Mouse (Mus musculus) lung, postnatal 14 days (tissue): Measurements from ENCODE around the gene Eif5.
"Not testable (repeated sequence)": the region's sequence is repeated elsewhere in the genome, so short reads cannot be mapped to it uniquely, and the experiment has no call there.

Source experiments
- DNase-seq: peaks from one replicate; pipeline ENCODE4 v3.0.0; 2021

The Eif5 gene

GRCm38 (mm10) chr12:111527643-111528281 is 10.1 kb upstream of the Eif5 start:
- DNase-seq = no peak

GRCm38 (mm10) chr12:111529192-111529591 is 8.6 kb upstream of the Eif5 start:
- DNase-seq = no peak

GRCm38 (mm10) chr12:111533096-111533794 is 4.6 kb upstream of the Eif5 start:
- DNase-seq = no peak

- no peak for DNase-seq
These were observed 2.5 kb upstream of the Eif5 start for GRCm38 (mm10) chr12:111535281-111535680.

DNA sequence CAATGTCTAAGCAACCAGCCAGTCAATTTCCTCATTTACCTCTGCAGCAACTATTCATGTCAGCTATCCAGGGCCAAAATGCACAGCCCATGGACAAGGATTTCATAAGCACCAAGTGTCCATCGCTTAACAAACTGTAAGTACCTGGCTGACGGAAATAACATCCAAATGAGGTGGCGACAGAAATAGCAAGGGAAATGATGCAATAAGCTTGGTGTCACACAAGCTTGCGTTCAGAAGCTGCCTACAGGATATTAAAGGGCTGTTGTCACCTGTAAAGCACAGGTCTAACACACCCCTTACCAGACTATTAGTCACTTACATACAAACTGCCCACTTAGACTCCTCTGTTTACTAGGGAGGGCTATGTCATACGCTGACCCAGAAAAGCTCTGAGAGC is 2.1 kb upstream of the Eif5 start:
- no peak for DNase-seq

- no peak for DNase-seq
These were observed 1.1 kb upstream of the Eif5 start for GRCm38 (mm10) chr12:111536746-111537145.

DNA sequence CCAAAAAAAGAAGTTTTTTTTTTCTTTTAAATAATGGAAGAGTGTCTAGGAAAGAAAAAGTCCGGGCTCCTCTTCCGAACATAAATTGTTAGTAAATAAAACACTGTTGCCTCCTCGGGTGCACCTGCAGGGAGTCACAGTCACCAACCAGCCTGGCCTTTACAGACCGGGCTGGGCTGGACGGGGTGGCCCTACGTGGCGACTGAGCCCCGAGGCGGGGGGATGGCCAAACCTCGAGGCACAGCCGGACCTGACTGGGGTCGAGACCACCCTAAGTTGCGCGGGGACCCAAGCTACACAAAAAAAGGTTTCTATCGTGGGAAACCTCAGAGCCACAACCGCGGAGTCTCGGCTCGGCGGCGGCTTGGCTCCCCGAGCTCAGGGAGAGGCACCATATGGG is 475 bp upstream of the Eif5 start:
- no peak for DNase-seq

DNA sequence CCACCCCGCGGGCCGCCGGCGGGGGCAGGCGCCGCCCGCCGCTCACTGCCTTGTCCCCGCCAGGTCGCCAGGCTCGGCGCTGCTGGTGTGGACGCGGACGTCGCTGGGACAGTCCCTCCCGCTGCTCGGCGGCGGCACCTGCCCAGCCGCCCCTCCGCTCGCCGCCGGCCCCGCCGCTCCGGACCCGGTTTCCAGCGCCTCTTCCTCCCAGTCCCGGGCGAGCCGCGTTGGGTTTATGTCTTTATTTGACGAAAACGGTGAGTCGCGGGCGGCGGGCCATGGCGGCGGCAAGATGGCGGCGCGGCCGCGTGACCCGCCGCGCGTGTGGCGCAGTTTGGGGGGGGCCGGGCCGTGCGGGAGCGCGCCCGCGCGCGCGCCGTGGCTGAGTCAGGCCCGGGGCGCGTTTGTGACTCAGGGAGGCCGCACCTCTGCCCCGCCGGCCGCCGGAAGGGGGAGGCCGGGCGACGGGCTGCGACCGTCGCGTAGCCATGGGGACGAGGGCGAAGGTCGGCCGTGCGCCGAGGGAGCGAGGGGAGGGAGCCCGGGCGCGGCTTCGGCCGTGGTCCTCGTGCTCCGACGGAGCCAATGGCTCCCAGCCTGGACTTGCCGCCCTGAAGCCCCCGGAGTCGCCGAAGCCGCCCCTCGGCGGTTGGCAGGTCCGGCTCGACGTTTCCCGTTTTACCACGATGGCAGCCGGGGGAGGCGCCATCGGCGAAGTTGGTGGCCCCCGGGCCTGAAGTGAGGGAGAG is 650 bp downstream of the Eif5 start:
- DNase-seq = peak; percentile 86

GRCm38 (mm10) chr12:111539041-111539345 is 1.2 kb downstream of the Eif5 start:
- no peak for DNase-seq

DNA sequence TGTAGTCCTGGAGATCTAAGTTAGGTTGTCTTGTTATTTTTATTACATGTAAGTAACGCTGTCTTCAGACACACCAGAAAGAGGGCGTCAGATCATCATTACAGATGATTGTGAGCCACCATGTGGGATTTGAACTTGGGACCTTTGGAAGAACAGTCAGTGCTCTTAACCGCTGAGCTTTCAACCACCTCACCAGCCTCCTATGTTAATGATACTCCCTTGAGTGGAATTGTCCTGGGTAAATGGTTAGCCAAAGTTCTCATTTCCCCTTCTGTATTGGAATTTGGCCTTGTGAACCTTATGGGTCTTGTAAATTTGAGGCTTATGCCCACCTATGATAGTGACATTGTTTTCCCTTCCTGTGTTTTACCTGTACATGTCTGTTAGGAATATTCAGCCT is 9.3 kb downstream of the Eif5 start:
- DNase-seq = no peak

DNA sequence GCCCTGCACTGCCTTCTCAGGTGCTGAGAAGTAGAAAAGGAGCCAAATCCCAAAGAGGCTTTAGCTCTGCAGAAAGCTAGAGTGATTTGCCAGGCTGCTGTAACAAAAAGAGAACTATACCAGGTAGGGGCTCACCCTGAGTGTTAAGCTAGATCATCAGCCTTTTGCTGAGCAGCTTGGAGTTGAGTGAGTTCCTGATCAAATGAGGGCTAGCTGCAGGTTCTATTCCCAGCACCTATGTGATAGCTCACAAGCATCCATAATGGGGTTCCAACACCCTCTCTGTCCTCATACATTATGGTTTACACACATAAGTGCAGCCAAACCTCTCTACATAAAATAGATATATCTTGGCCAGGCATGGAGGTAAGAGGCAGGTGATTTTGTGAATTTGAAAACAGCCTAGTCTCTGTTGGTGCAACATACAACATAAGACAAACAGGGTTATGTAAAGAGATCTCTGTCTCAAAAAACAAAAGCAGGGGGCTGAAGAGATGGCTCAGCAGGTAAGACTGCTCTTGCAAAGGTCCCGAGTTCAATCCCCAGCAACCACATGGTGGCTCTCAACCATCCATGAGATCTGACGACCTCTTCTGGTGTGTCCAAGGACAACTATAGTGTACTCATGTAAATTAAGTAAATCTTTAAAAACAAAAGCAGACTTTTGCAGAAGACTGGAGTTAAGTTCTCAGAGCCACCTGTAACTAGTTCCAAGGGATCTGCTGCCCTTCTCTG is 10.9 kb downstream of the Eif5 start:
- no peak for DNase-seq

DNA sequence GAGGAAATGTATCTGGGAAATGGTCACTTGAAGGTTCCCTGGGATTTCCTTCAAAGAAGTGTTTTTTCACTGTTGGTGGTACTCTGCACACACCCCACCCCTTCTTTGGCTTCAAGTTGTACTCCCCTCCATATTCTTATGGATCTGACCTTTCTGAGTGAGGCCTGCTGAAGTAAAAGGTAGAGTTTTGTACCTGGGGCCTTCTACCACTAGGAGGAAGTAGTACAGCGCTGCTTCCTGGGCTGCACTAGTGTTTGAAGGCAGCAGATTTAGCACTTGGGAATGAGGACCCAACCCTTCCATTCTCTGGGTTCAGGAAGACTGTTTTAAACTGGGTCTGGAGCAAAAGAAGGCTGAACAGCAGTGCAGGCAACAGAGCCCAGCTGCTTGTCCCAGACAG is 12.9 kb downstream of the Eif5 start:
- no peak for DNase-seq

GRCm38 (mm10) chr12:111552342-111552741 is 14.5 kb downstream of the Eif5 start:
- DNase-seq = no peak

DNA sequence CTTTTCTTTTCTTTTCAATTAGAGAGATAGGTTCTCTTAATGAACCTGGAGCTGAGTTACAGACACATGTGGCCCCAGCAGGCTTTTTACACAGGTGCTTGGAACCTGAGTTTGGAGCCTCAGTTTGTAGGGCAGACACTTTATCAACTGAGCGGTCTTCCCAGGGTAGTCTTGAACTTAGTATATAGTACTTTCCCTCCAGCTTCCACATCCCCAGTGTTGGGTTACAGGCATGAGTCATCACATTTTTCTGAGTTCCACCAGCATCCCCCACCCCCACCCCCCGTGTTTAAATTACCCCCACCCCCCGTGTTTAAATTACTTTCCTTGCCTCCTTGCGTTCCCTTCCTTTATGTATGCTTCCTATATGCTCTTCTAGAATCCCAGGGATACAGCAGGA is 17.5 kb downstream of the Eif5 start:
- no peak for DNase-seq

DNA sequence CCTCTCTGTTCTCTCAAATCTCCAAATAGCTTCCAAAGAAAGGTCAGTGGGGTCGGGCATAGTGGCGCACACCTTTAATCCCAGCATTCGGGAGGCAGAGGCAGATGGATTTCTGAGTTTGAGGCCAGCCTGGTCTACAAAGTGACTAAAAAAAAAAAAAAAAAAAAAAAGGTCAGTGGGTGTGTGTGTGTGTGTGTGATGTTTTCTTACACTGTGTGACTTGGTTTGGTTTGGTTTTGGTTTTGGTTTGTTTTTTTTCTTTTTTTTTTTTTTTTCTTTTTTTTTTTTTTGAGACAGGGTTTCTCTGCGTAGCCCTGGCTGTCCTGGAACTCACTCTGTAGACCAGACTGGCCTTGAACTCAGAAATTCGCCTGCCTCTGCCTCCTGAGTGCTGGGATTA is 18.1 kb downstream of the Eif5 start:
- DNase-seq = not testable (repeated sequence)

DNA sequence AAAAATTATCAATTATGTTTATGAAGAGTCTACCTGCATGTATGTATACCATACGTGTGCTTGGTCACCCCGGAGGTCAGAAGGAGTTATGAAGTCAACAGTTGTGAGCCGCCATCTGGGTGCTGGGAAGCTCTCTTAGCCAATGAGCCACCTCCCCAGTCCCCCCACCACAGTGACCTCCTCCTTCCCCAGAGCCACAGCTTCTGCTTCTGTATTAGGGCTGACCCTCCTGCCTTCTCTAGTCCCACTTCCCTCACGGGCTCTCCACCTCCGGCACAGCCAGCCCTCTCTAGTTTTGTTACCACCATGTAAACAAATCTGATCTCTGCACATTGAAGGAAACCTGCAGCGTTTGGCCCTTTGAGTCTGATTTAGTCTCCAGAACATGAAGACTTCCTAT is 19.7 kb downstream of the Eif5 start:
- DNase-seq = no peak

DNA sequence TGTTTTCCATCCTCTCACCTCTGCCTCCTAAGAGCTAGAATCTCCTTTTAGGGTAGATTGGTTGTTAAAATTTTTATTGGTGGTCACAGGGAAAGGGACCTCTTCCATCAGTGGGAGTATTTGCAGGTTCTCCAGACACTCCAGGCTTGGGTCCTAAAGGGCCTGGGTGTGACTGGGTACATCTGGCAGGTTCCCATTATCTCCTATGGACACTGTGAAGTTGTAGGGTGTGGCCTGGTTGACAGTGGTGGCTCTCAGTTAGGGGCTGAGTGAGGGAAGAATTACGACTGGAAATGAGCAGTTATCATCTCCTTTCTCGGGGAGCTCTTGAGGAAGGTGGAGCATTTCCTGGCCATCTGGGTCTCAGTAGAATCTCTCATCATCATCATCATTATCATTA is 20.8 kb downstream of the Eif5 start:
- DNase-seq = no peak

GRCm38 (mm10) chr12:111559647-111560258 is 21.9 kb downstream of the Eif5 start:
- no peak for DNase-seq

DNA sequence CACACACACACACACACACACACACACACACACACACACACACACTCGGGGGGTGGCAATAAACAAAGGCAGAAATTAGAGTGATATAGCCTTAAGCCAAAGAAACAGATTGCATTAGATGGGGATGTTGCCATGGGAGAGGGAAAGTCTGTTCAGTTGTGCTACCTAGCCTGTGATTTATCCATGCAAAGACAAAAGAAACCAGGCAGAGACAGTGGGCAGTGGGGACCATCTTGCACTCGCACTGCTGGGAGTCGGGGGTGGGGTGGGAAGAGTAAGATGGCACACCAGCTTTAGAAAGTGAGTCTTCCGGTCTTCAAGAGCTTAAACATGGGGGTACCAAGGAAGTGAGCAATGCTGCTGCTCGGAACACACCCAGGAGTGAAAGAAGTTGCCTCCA is 22.5 kb downstream of the Eif5 start:
- DNase-seq = no peak

GRCm38 (mm10) chr12:111562276-111562814 is 24.5 kb downstream of the Eif5 start:
- DNase-seq = no peak

- no peak for DNase-seq
These were observed 25.3 kb downstream of the Eif5 start for GRCm38 (mm10) chr12:111563076-111563629.

DNA sequence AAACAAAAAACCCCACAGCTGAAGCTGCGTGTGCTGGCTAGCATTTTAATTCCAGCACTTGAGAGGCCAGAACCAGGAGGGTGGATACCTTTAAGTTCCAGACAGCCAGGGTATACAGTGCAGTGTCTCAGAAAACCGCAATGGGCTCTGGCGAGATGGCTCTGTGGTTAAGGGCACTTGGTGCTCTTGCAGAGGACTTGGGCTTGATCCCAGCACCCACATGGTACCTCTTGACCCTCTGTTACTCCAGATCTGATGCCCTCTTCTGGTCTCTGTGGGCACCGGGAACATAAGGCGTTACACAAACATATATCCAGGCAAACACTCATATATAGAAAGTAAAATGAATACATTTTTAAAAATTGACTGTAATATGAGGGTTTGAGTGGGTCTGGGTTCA is 27.5 kb downstream of the Eif5 start:
- peak; percentile 33 for DNase-seq

DNA sequence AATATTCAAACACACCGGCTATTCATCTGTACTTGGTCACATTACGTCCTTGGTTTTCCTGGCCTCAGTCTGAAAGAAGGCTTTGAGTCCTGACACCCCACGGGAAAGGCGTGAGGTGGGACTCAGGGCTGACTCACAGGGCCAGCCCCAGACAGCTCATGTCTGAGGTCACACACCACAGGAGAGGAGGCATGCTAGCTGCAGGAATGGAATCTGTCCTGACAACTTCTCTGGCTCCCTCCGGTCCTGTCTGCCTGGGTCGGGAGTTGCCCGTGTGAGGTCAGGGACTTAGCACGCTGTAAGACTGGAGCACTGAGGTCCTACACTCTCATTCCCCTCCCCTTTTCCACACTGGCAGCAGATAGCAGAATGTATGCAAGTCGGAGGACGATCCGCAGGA is 31.0 kb downstream of the Eif5 start:
- DNase-seq = no peak
